Mouse (Mus musculus): Measurements from ENCODE around the gene Klk1.
A peak's percentile ranks its signal among the peaks of the same experiment; 100 is the strongest.

DNA sequence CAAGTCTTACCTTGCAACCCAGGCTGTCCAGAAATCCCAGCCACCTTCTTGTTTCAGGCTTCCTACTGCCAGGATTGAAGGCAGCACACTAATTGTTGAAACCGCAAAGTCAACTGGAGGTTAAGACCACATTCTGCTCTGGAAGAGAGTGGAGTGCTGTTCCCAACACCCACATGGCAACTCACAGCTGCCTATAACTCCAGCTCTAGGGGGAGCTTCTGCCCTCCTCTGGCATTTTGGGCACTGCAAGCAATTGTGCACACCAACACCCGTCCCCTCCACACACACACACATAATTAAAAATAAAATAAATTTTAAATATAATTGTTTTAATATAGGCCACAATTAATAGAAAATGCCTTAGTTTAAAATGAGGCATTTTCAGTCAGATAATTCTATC, 16.0 kb downstream of the Klk1 start:
- no peak for TF ChIP-seq EP300 (optimal IDR thresholded peaks at IDR 0.05)
- TF ChIP-seq CTCF (IDR thresholded peaks at IDR 0.05; ENCODE audit: low read depth), result peak; percentile 34
